Mouse (Mus musculus): ENCODE data around the gene Nbeal2. TPM values are rescaled to one million over a fixed set of nuclear protein-coding genes. Genes with fewer than 3 reads are reported as not detected.

Gene Nbeal2
- polyA plus RNA-seq, 1 experiment from 2014 or later: 8.6 TPM

DNA sequence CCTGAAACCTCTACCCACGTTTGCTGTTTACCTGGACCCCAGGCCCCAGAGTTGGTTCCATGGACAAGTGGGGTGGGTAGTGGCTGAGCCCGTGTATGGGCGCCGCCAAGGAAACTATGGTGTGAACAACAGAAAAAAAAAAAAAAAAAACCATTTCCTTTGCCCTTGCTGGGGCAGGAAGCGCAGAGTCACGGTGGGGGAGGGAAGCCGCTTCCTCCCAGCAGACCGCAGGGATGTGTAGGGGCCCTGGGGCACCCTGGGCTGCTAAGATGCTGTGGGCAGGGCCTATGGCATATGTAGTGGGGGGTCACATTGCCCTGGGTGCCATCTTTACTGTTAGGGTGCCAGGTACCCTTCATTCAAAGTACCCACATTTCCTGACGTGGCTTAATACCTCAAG, 8.7 kb downstream of the Nbeal2 start:
- 6% methylated on average over 6 of the region's 9 CpGs for WGBS (ENCODE audit: missing documents)
- Histone ChIP-seq H3K79me2 (ENCODE audit: inconsistent target) (peaks cover 56% of the 10 kb centered on the region), H3K36me3 (ENCODE audit: inconsistent target) (peaks cover 16% of the 10 kb centered on the region; the same call in 1 of the 2 replicates), H3K4me3 (ENCODE audit: inconsistent target) (peak overlapping the region; percentile 14), H3K27ac (peak overlapping the region; percentile 74)

- H3K4me3 ChIP-seq (ENCODE audit: inconsistent target): no peak overlapping the region
- peaks cover 25% of the 10 kb centered on the region; the same call in 1 of the 2 replicates for H3K36me3 ChIP-seq (ENCODE audit: inconsistent target)
- no peak overlapping the region for H3K27ac ChIP-seq
- WGBS (ENCODE audit: missing documents): 76% methylated on average over 10 of the region's 10 CpGs
- H3K79me2 ChIP-seq (ENCODE audit: inconsistent target): peaks cover 47% of the 10 kb centered on the region
Measured at GRCm38 (mm10) chr9:110644295-110644694, 9.7 kb downstream of the Nbeal2 start.

GRCm38 (mm10) chr9:110643787-110644186, 10.2 kb downstream of the Nbeal2 start:
- Histone ChIP-seq H3K36me3 (ENCODE audit: inconsistent target) (peaks cover 30% of the 10 kb centered on the region; the same call in 1 of the 2 replicates), H3K79me2 (ENCODE audit: inconsistent target) (peaks cover 42% of the 10 kb centered on the region), H3K27ac (no peak overlapping the region), H3K4me3 (ENCODE audit: inconsistent target) (no peak overlapping the region)
- WGBS (ENCODE audit: missing documents): 86% methylated on average over 7 of the region's 9 CpGs

DNA sequence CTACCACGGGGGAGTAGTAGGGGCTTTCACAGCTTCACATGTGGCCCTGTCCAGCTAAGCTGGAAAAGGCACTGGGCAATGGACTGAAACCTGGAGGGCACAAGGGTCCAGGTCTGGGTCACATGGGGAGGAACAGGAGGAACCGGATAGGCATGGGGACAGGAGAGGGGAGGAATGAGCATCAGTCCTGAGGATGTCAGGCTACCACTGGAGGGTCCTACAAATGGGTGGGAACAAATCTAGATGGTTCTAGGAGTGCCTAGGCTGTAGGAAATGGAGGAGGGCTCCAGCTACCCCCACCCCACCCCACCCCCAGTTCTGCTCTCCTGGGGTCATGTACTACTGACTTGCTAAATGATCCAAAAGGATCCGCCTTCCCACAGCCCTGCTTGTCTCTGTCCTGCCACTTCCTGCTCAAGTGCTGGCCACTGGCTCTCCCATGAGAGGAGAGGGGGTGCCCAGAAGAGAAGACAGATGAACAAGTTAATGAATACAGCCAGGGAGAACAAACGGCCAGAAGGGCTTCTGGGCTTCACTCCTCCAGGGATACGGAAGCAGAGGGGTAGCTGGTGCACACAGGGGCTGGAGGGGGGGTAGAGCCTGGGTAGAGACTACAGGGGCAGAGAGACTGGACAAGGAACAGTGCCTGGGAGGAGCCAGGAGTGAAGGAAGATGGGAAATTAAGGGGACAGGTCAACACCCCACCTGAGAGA, 11.0 kb downstream of the Nbeal2 start:
- H3K4me3 ChIP-seq (ENCODE audit: inconsistent target): no peak overlapping the region
- 92% methylated on average over 5 of the region's 5 CpGs for WGBS (ENCODE audit: missing documents)
- H3K79me2 ChIP-seq (ENCODE audit: inconsistent target): peaks cover 34% of the 10 kb centered on the region
- H3K27ac ChIP-seq: no peak overlapping the region
- H3K36me3 ChIP-seq (ENCODE audit: inconsistent target): peaks cover 35% of the 10 kb centered on the region; the same call in 1 of the 2 replicates

GRCm38 (mm10) chr9:110641006-110641405, 13.0 kb downstream of the Nbeal2 start:
- Histone ChIP-seq H3K27ac (no peak overlapping the region), H3K36me3 (ENCODE audit: inconsistent target) (peaks cover 48% of the 10 kb centered on the region; the same call in 1 of the 2 replicates), H3K79me2 (ENCODE audit: inconsistent target) (peaks cover 14% of the 10 kb centered on the region), H3K4me3 (ENCODE audit: inconsistent target) (no peak overlapping the region)
- 86% methylated on average over 5 of the region's 5 CpGs for WGBS (ENCODE audit: missing documents)

- H3K79me2 ChIP-seq (ENCODE audit: inconsistent target): no peaks in the 10 kb centered on the region
- no peak overlapping the region for H3K27ac ChIP-seq
- H3K4me3 ChIP-seq (ENCODE audit: inconsistent target): no peak overlapping the region
- peaks cover 61% of the 10 kb centered on the region for H3K36me3 ChIP-seq (ENCODE audit: inconsistent target)
- WGBS (ENCODE audit: missing documents): 93% methylated on average over 10 of the region's 10 CpGs
Measured at GRCm38 (mm10) chr9:110638611-110639021, 15.3 kb downstream of the Nbeal2 start.

- Histone ChIP-seq H3K36me3 (ENCODE audit: inconsistent target) (peaks cover 73% of the 10 kb centered on the region), H3K4me3 (ENCODE audit: inconsistent target) (no peak overlapping the region), H3K79me2 (ENCODE audit: inconsistent target) (no peaks in the 10 kb centered on the region), H3K27ac (no peak overlapping the region)
- WGBS (ENCODE audit: missing documents): 15% methylated on average over 19 of the region's 19 CpGs
Measured at GRCm38 (mm10) chr9:110635225-110635624, 18.7 kb downstream of the Nbeal2 start.

DNA sequence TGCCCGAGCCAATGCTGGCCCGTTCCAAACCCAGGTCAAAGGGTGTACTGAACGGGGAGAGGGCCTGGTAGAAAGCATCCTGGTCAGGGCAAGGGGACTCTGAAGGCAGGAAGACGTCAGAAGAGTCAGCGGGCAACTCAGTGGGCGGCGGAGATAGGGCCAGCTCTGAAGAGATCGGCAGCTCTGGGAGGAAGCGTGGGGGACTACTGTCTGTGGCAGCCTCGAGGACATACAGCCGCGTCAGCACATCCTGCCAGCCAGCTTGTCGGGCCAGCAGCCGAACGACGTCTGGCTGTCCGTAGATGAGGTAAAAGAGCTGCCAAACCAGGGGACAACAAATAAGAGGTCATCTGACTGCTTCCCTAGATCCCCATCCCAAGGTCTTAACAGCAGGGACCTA, 20.1 kb downstream of the Nbeal2 start:
- no peak overlapping the region for H3K27ac ChIP-seq
- H3K36me3 ChIP-seq (ENCODE audit: inconsistent target): peaks cover 69% of the 10 kb centered on the region
- no peak overlapping the region for H3K4me3 ChIP-seq (ENCODE audit: inconsistent target)
- WGBS (ENCODE audit: missing documents): 94% methylated on average over 17 of the region's 17 CpGs
- no peaks in the 10 kb centered on the region for H3K79me2 ChIP-seq (ENCODE audit: inconsistent target)

- Histone ChIP-seq H3K4me3 (ENCODE audit: inconsistent target) (no peak overlapping the region), H3K27ac (no peak overlapping the region), H3K36me3 (ENCODE audit: inconsistent target) (peaks cover 73% of the 10 kb centered on the region), H3K79me2 (ENCODE audit: inconsistent target) (no peaks in the 10 kb centered on the region)
- WGBS (ENCODE audit: missing documents): 95% methylated on average over 15 of the region's 15 CpGs
Measured at GRCm38 (mm10) chr9:110632671-110633070, 21.3 kb downstream of the Nbeal2 start.

GRCm38 (mm10) chr9:110631651-110632275, 22.2 kb downstream of the Nbeal2 start:
- Histone ChIP-seq H3K27ac (no peak overlapping the region), H3K36me3 (ENCODE audit: inconsistent target) (peaks cover 79% of the 10 kb centered on the region), H3K79me2 (ENCODE audit: inconsistent target) (no peaks in the 10 kb centered on the region), H3K4me3 (ENCODE audit: inconsistent target) (no peak overlapping the region)
- 91% methylated on average over 27 of the region's 30 CpGs for WGBS (ENCODE audit: missing documents)

DNA sequence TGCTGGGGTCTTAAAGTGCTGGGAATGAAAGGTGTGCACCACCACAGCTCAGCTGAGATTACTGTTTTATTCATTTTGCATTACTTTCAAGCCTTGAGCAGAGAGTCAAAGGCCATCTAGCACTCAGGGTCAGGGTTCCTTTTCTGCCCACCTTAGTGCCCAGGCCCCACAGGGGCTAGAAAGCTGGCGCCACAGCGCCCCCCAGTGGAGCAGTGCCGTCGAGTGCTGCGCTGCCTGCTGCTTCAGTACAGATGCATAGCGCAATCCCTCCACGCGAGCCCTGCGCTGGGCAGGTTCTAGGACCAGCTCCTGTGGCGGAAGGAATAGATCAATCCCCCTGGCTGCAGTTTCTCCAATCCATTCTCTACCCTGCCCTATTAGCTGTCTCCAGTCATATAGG, 22.8 kb downstream of the Nbeal2 start:
- Histone ChIP-seq H3K4me3 (ENCODE audit: inconsistent target) (no peak overlapping the region), H3K36me3 (ENCODE audit: inconsistent target) (peaks cover 79% of the 10 kb centered on the region), H3K27ac (no peak overlapping the region), H3K79me2 (ENCODE audit: inconsistent target) (no peaks in the 10 kb centered on the region)
- 88% methylated on average over 10 of the region's 10 CpGs for whole genome bisulfite sequencing (ENCODE audit: missing documents)

GRCm38 (mm10) chr9:110630171-110630570, 23.8 kb downstream of the Nbeal2 start:
- Histone ChIP-seq H3K36me3 (ENCODE audit: inconsistent target) (peaks cover 87% of the 10 kb centered on the region), H3K4me3 (ENCODE audit: inconsistent target) (no peak overlapping the region), H3K27ac (no peak overlapping the region), H3K79me2 (ENCODE audit: inconsistent target) (no peaks in the 10 kb centered on the region)
- WGBS (ENCODE audit: missing documents): 96% methylated on average over 15 of the region's 15 CpGs

DNA sequence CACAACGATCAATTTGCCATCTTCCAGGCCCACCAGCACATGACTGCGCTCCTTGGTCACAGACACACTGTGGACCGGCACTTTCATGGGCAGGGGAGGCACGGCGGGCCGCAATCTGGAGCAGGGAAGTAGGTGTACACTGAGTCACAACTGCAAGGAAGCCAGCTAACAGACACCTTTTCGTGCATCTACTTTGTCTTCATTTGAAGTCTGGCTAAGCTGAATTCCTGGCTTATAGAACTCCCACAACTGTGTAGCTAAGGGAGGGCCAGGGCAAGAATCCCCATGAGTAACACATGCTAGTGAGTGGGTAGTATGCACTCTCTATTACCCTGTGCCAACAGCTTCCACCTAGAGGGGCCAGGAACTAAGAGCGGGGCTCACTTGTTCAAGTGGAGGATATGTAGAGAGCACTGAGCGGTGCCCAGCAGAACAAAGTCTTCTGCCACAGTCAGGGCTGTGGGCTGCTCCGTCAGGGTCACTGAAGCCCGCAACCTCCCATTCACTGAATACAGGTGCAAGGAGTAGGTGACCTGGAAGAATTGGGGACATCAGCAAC, 28.5 kb downstream of the Nbeal2 start:
- no peaks in the 10 kb centered on the region for H3K79me2 ChIP-seq (ENCODE audit: inconsistent target)
- H3K27ac ChIP-seq: no peak overlapping the region
- H3K36me3 ChIP-seq (ENCODE audit: inconsistent target): peaks cover 57% of the 10 kb centered on the region
- H3K4me3 ChIP-seq (ENCODE audit: inconsistent target): no peak overlapping the region
- 89% methylated on average over 11 of the region's 11 CpGs for WGBS (ENCODE audit: missing documents)

DNA sequence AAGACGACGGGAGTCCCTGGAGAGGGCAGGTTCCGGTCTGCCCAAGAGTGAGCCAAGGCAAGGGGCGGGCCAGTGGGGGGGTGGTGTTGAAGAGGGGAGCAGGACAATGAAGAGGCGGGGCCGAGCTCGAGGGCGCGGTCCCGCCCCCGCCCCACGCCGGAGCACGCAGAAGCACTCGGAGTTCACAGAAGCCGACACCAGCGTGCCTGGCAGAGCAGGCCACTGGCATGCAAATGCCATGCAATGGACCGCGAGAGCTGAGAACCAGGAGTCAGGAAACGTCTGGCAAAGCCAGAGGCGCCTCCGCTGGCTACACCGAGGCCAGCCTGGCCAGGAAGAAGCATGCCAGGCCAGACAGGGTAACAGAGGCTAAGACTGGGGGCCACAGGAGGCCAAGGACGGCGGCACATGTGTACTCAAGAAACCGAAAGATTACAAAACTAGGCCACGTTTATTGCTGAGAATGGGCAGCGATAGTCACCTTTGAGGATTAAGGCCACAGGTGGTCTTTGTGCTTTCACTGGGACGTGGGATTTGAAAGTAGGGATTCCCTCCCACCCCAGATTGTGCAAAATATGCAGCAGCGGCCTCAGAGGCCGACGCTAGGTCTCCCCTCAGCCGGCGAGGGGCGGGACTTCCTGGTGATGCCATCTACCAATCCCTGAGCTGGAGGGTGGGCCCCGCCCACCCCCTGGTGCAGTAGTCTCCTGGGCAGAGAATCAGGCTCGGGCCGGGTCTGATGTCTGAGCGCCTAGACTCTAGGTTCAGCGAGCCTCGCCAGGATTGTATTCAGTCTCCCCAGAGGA, 29.4 kb downstream of the Nbeal2 start, which contains the start of gene Nradd:
Nradd (minus strand) TSS at position 92 of the 806 bp plus-strand sequence.
- whole genome bisulfite sequencing (ENCODE audit: missing documents): 58% methylated on average over 39 of the region's 41 CpGs
- no peaks in the 10 kb centered on the region for H3K79me2 ChIP-seq (ENCODE audit: inconsistent target)
- H3K27ac ChIP-seq: no peak within 1 kb of the TSS
- H3K36me3 ChIP-seq (ENCODE audit: inconsistent target): peaks cover 61% of the 10 kb centered on the region
- peak within 1 kb of the TSS; percentile 8; the same call in 1 of the 2 replicates for H3K4me3 ChIP-seq (ENCODE audit: inconsistent target)
